14 mouse cellular contexts compared by ENCODE assay signal in genomic region chr1:183159183-183159582, GRCm38 (mm10).
"Had no signal": no experiment of that assay in that cellular context is flagged by ENCODE, and none has a peak within 500 bp of the region (broad histone marks: within the 10 kb centered on the region; RNA-seq: fewer than 3 reads in every experiment).

No protein-coding gene starts in this region.

- H3K9me3 ChIP-seq: neural tube, embryonic 12.5 days had no signal

- H3K4me2 ChIP-seq: midbrain, embryonic 12.5 days; neural tube, embryonic 12.5 days had no signal

- DNase-seq: kidney, adult 8-10 months; kidney, postnatal 25 days; liver; lung, adult 2 months; lung, postnatal 36 days; thymus, adult 18-20 months; thymus, postnatal 14 days had no signal

- H3K4me3 ChIP-seq: midbrain, embryonic 12.5 days; neural tube, embryonic 12.5 days had no signal

- H3K9ac ChIP-seq: liver, embryonic 14.5 days; midbrain, embryonic 12.5 days; neural tube, embryonic 12.5 days had no signal

- H3K36me3 ChIP-seq: midbrain, embryonic 12.5 days; neural tube, embryonic 12.5 days had no signal

- H3K27me3 ChIP-seq: midbrain, embryonic 12.5 days; neural tube, embryonic 12.5 days had no signal

- ATAC-seq: inflammation-experienced regulatory T-cells, adult 6 months; intestine, postnatal 0 days; lung, postnatal 0 days had no signal

- H3K27ac ChIP-seq: liver, embryonic 14.5 days; midbrain, embryonic 12.5 days; neural tube, embryonic 12.5 days; stomach, postnatal 0 days had no signal
